Mouse (Mus musculus) liver, embryonic 14.5 days (tissue): ENCODE measurements around the gene Pear1.

Source experiments
- CTCF ChIP-seq: IDR thresholded peaks from 2 replicates; pipeline ENCODE4 v1.5.1; 2016; ENCODE audit warnings: antibody characterized with exemption, low read depth, control low read depth
- EP300 ChIP-seq: IDR thresholded peaks from 2 replicates; pipeline ENCODE4 v1.6.1; 2016; ENCODE audit warnings: antibody characterized with exemption, low read depth

DNA sequence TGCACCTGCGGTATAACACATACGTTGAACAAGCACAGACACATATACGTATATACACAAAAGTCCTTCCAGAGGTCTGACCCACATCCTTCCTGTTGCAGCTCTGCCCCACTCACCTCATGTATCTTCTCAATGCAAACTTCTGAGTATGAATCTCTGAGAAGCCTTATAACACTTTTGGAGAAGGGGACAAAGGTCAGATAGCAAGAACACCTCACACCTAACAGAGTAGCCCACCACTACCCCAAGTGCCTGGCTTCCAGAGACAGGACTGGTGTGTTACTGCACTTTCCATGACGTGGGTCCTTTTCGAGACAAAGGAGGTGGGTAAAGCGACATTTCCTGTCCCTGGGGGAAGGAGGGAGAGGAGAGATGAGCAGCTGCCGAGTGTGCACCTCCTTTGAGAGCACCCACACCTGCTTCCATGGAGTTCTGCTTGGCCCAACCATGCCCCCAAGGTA is 22.6 kb upstream of the Pear1 start, which contains the start of gene Sh2d2a:
- no peak for TF ChIP-seq EP300
- no peak for TF ChIP-seq CTCF
